Mouse (Mus musculus): ENCODE measurements around the gene 4930430F08Rik.

Gene 4930430F08Rik

GRCm38 (mm10) chr10:100590323-100590722 is at the start of gene 4930430F08Rik, which contains the start of gene 1700017N19Rik:
4930430F08Rik (minus strand) TSS chr10:100590423.
1700017N19Rik (plus strand) TSS chr10:100590484.
- Histone ChIP-seq H3K9me3 (ENCODE audit: low read length) (peaks cover 28% of the 10 kb centered on the region), H3K36me3 (ENCODE audit: insufficient read depth, low read length) (peaks cover 17% of the 10 kb centered on the region), H3K4me1 (replicated peaks; ENCODE audit: low read depth, low read length) (peaks cover 7% of the 10 kb centered on the region), H3K4me3 (replicated peaks; ENCODE audit: low read length) (peak within 1 kb of the TSS; percentile 90; the same call in 1 of the 2 replicates), H3K27me3 (ENCODE audit: insufficient read depth, low read length) (no peaks in the 10 kb centered on the region)
- TF ChIP-seq CTCF (conservative IDR thresholded peaks at IDR 0.05; ENCODE audit: low read length): no peak
- TF ChIP-seq POU5F1 (IDR thresholded peaks at IDR 0.05; ENCODE audit: borderline replicate concordance, low read length): no peak
- TF ChIP-seq NANOG (IDR thresholded peaks at IDR 0.05; ENCODE audit: borderline replicate concordance, low read length): no peak

DNA sequence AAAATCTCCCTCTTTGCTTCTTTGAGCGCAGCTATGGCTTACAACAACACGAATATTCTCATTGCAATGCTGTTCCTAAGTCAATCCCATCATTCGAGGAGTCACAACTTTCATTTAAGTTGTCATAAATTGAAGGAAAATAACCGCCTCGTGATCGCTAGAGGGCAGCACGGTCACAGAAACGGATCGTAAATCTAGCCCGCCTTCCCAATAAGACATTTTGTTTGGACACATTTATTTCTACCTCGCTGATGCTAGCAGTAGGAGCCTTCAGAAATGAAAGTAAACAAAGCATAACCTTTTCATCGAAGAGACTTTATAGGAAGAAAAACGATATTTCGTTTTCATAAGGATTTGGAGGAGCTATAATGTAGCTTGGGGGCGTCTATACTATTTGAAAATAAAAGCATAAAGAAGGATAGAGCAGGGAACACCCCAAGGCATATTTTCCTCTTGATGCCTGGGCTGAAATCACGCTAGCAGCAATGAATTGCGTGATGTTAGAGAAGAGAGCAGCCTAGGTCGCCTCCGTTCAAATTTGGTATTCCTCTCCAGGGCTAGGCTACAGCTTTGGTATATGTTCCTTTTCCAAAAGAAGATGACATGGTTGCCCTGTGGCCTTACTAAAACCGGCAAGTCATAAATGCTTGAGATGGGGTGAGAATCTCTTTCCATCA is 39.7 kb upstream of the 4930430F08Rik start:
- TF ChIP-seq POU5F1 (IDR thresholded peaks at IDR 0.05; ENCODE audit: borderline replicate concordance, low read length): no peak
- peak; percentile 42 for TF ChIP-seq CTCF (conservative IDR thresholded peaks at IDR 0.05; ENCODE audit: low read length)
- no peak for TF ChIP-seq NANOG (IDR thresholded peaks at IDR 0.05; ENCODE audit: borderline replicate concordance, low read length)
- H3K9me3 ChIP-seq (ENCODE audit: low read length): no peaks in the 10 kb centered on the region
- no peaks in the 10 kb centered on the region for H3K36me3 ChIP-seq (ENCODE audit: insufficient read depth, low read length)

GRCm38 (mm10) chr10:100622494-100622893 is 32.3 kb upstream of the 4930430F08Rik start:
- Histone ChIP-seq H3K36me3 (ENCODE audit: insufficient read depth, low read length) (no peaks in the 10 kb centered on the region), H3K4me3 (replicated peaks; ENCODE audit: low read length) (no peak overlapping the region), H3K4me1 (replicated peaks; ENCODE audit: low read depth, low read length) (no peaks in the 10 kb centered on the region), H3K9me3 (ENCODE audit: low read length) (no peaks in the 10 kb centered on the region), H3K27me3 (ENCODE audit: insufficient read depth, low read length) (no peaks in the 10 kb centered on the region)
- TF ChIP-seq NANOG (IDR thresholded peaks at IDR 0.05; ENCODE audit: borderline replicate concordance, low read length): no peak
- no peak for TF ChIP-seq POU5F1 (IDR thresholded peaks at IDR 0.05; ENCODE audit: borderline replicate concordance, low read length)
- TF ChIP-seq CTCF (conservative IDR thresholded peaks at IDR 0.05; ENCODE audit: low read length): no peak

More for the DNA sequence above, 39.7 kb upstream of the 4930430F08Rik start:
- no peak overlapping the region for H3K4me3 ChIP-seq (replicated peaks; ENCODE audit: low read length)
- no peaks in the 10 kb centered on the region for H3K4me1 ChIP-seq (replicated peaks; ENCODE audit: low read depth, low read length)
- H3K27me3 ChIP-seq (ENCODE audit: insufficient read depth, low read length): no peaks in the 10 kb centered on the region

DNA sequence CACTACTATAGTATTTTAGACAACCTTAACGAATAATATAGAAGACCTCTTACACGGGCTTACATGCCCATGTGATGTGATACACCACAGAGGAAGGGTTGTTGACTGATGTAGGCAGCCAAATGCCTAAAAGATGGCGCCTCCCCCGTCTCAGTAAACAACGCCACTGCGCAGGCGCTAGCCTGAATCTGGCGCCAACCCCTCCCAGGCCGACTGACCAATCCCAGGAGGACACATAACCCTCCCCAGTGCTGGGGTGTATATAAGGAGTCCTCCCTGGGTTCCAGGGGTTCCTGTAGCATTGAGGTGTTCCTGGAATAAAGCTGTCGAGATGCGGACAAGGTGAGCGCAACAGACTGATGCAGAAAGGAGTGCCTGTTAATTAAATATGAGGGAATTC is 29.8 kb upstream of the 4930430F08Rik start:
- Histone ChIP-seq H3K4me3 (replicated peaks; ENCODE audit: low read length) (no peak overlapping the region), H3K36me3 (ENCODE audit: insufficient read depth, low read length) (no peaks in the 10 kb centered on the region), H3K27me3 (ENCODE audit: insufficient read depth, low read length) (no peaks in the 10 kb centered on the region)

GRCm38 (mm10) chr10:100619474-100619873 is 29.3 kb upstream of the 4930430F08Rik start:
- Histone ChIP-seq H3K9me3 (ENCODE audit: low read length) (no peaks in the 10 kb centered on the region), H3K27me3 (ENCODE audit: insufficient read depth, low read length) (no peaks in the 10 kb centered on the region), H3K36me3 (ENCODE audit: insufficient read depth, low read length) (no peaks in the 10 kb centered on the region), H3K4me1 (replicated peaks; ENCODE audit: low read depth, low read length) (no peaks in the 10 kb centered on the region), H3K4me3 (replicated peaks; ENCODE audit: low read length) (no peak overlapping the region)
- TF ChIP-seq POU5F1 (IDR thresholded peaks at IDR 0.05; ENCODE audit: borderline replicate concordance, low read length) (no peak), NANOG (IDR thresholded peaks at IDR 0.05; ENCODE audit: borderline replicate concordance, low read length) (no peak), CTCF (conservative IDR thresholded peaks at IDR 0.05; ENCODE audit: low read length) (no peak)

More for the DNA sequence above, 29.8 kb upstream of the 4930430F08Rik start:
- TF ChIP-seq POU5F1 (IDR thresholded peaks at IDR 0.05; ENCODE audit: borderline replicate concordance, low read length) (no peak), CTCF (conservative IDR thresholded peaks at IDR 0.05; ENCODE audit: low read length) (no peak), NANOG (IDR thresholded peaks at IDR 0.05; ENCODE audit: borderline replicate concordance, low read length) (no peak)
- no peaks in the 10 kb centered on the region for H3K4me1 ChIP-seq (replicated peaks; ENCODE audit: low read depth, low read length)
- H3K9me3 ChIP-seq (ENCODE audit: low read length): no peaks in the 10 kb centered on the region

- Histone ChIP-seq H3K9me3 (ENCODE audit: low read length) (no peaks in the 10 kb centered on the region), H3K27me3 (ENCODE audit: insufficient read depth, low read length) (no peaks in the 10 kb centered on the region), H3K4me1 (replicated peaks; ENCODE audit: low read depth, low read length) (no peaks in the 10 kb centered on the region), H3K36me3 (ENCODE audit: insufficient read depth, low read length) (no peaks in the 10 kb centered on the region), H3K4me3 (replicated peaks; ENCODE audit: low read length) (no peak overlapping the region)
- TF ChIP-seq POU5F1 (IDR thresholded peaks at IDR 0.05; ENCODE audit: borderline replicate concordance, low read length) (no peak), NANOG (IDR thresholded peaks at IDR 0.05; ENCODE audit: borderline replicate concordance, low read length) (no peak), CTCF (conservative IDR thresholded peaks at IDR 0.05; ENCODE audit: low read length) (no peak)
Observed at GRCm38 (mm10) chr10:100617233-100617903, 27.1 kb upstream of the 4930430F08Rik start.

DNA sequence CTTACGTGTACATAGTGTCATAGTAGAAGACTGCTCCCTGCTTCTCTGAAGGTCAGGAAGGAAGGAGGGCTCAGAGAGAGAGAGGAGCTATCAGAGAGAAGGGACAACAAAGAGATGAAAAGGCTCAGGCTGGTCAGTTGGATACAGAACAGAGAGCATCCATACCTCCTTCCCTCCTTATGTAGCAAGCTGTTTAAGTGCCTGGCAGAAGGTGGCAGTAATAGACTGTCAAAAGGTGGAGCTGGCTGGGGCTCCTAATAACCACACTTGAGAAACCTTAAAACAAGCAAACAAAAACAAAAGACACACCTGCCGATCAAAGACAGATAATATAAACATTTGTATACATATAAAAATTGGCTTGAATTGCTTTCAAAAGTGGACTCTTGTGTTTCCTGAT is 14.0 kb upstream of the 4930430F08Rik start:
- Histone ChIP-seq H3K9me3 (ENCODE audit: low read length) (no peaks in the 10 kb centered on the region), H3K4me3 (replicated peaks; ENCODE audit: low read length) (no peak overlapping the region), H3K4me1 (replicated peaks; ENCODE audit: low read depth, low read length) (no peaks in the 10 kb centered on the region), H3K27me3 (ENCODE audit: insufficient read depth, low read length) (no peaks in the 10 kb centered on the region), H3K36me3 (ENCODE audit: insufficient read depth, low read length) (no peaks in the 10 kb centered on the region)
- TF ChIP-seq POU5F1 (IDR thresholded peaks at IDR 0.05; ENCODE audit: borderline replicate concordance, low read length): no peak
- no peak for TF ChIP-seq NANOG (IDR thresholded peaks at IDR 0.05; ENCODE audit: borderline replicate concordance, low read length)
- no peak for TF ChIP-seq CTCF (conservative IDR thresholded peaks at IDR 0.05; ENCODE audit: low read length)

GRCm38 (mm10) chr10:100603511-100603910 is 13.3 kb upstream of the 4930430F08Rik start:
- TF ChIP-seq CTCF (conservative IDR thresholded peaks at IDR 0.05; ENCODE audit: low read length): no peak
- Histone ChIP-seq H3K4me3 (replicated peaks; ENCODE audit: low read length) (no peak overlapping the region), H3K4me1 (replicated peaks; ENCODE audit: low read depth, low read length) (no peaks in the 10 kb centered on the region), H3K27me3 (ENCODE audit: insufficient read depth, low read length) (no peaks in the 10 kb centered on the region), H3K9me3 (ENCODE audit: low read length) (no peaks in the 10 kb centered on the region), H3K36me3 (ENCODE audit: insufficient read depth, low read length) (no peaks in the 10 kb centered on the region)
